Comparison of ENCODE assay signal across 10 mouse cellular contexts in the genomic region with DNA sequence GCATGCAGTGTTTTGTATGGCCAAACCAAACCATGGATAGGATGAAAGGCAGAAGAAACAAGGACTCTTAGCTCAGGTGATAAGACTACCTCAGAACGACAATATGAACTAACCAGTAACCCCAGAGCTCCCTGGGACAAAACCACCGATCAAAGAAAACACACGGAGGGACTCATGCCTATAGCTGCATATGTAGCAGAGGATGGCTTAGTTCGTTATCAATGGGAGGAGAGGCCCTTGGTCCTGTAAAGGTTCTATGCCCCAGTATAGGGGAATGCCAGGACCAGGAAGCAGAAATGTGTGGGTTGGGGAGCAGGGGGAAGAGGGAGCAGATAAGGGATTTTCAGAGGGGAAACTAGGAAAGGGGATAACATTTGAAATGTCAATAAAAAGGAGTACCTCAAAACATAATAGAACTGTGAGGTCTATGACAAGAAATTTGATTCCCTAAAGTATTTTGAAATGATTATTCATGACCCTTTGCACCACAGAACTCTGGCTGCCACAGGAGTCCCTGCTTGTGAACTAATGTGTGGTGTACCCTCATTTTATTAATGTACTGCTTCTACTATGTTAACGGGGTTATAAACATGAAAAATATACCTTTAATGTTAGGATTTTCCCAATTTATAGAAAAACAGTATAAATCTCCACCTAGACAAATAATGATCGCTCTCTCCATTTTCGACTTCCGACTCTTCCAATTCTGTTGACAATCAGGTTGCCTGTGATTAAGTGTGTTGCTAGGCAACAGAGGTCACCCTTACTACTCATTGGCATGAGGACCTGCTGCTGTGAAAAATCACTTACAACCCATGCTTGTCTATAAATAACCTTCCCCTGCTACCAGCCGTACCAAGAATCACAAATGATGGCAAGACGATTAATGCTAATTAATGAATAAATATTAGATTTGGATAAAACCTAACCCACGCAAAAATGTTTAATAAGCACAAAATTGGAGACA.
DNase-seq lines count a peak whose midpoint lies in the region; ATAC-seq lines count a peak whose summit lies in the region.
"Had no signal": no experiment of that assay in that cellular context is flagged by ENCODE, and none has a peak within 500 bp of the region (broad histone marks: within the 10 kb centered on the region; RNA-seq: fewer than 3 reads in every experiment).

No protein-coding gene starts in this region.

- no peak overlapping the region for H3K4me3 ChIP-seq in forebrain, embryonic 14.5 days (ENCODE audit: low read depth, low read length)
- H3K4me3 ChIP-seq in hindbrain, embryonic 14.5 days (replicated peaks; ENCODE audit: low read length), result no peak overlapping the region
- no peak overlapping the region for H3K4me3 ChIP-seq in neural tube, embryonic 15.5 days (replicated peaks)
- H3K4me3 ChIP-seq: kidney, embryonic 15.5 days had no signal

- no peak overlapping the region for H3K27ac ChIP-seq in forebrain, embryonic 14.5 days (ENCODE audit: low read depth, low read length)
- 0 out of 2 replicates have a peak overlapping the region, but pooled peaks have one; percentile 14 for H3K27ac ChIP-seq in hindbrain, embryonic 14.5 days
- no peak overlapping the region for H3K27ac ChIP-seq in neural tube, embryonic 15.5 days (replicated peaks)
- H3K27ac ChIP-seq: kidney, embryonic 15.5 days had no signal

- no peaks in the 10 kb centered on the region for H3K27me3 ChIP-seq in forebrain, embryonic 14.5 days (replicated peaks; ENCODE audit: control insufficient read depth, insufficient read depth, low read length)
- no peaks in the 10 kb centered on the region for H3K27me3 ChIP-seq in hindbrain, embryonic 14.5 days (ENCODE audit: control insufficient read depth, insufficient read depth, low read length)
- no peaks in the 10 kb centered on the region for H3K27me3 ChIP-seq in neural tube, embryonic 15.5 days (replicated peaks)
- H3K27me3 ChIP-seq: kidney, embryonic 15.5 days had no signal

- DNase-seq in layer of hippocampus, adult 9-11 months, result peak; percentile 19
- no peak for DNase-seq in layer of hippocampus, adult 11-12 months (ENCODE audit: low spot score)
- peak; percentile 59 for DNase-seq in forebrain, embryonic 14.5 days (ENCODE audit: low spot score)
- DNase-seq in hindbrain, embryonic 14.5 days (ENCODE audit: low spot score), result peak; percentile 57
- no peak for DNase-seq in thymus, postnatal 14 days
- DNase-seq: lung, embryonic 14.5 days; spleen, adult 18-20 months had no signal

- no peak overlapping the region for H3K9ac ChIP-seq in forebrain, embryonic 14.5 days (ENCODE audit: low read length)
- no peak overlapping the region for H3K9ac ChIP-seq in hindbrain, embryonic 14.5 days
- H3K9ac ChIP-seq in neural tube, embryonic 15.5 days (replicated peaks), result no peak overlapping the region
- H3K9ac ChIP-seq: kidney, embryonic 15.5 days; lung, embryonic 14.5 days had no signal

- no peak overlapping the region for H3K4me2 ChIP-seq in forebrain, embryonic 14.5 days (ENCODE audit: low read length)
- peak overlapping the region; percentile 15; the same call in 1 of the 2 replicates for H3K4me2 ChIP-seq in hindbrain, embryonic 14.5 days (replicated peaks)
- no peak overlapping the region for H3K4me2 ChIP-seq in neural tube, embryonic 15.5 days
- H3K4me2 ChIP-seq: kidney, embryonic 15.5 days; lung, embryonic 14.5 days had no signal

- no peaks in the 10 kb centered on the region; the same call in 1 of the 2 replicates for H3K4me1 ChIP-seq in forebrain, embryonic 14.5 days (ENCODE audit: control insufficient read depth, insufficient read depth, low read length)
- H3K4me1 ChIP-seq in hindbrain, embryonic 14.5 days (replicated peaks; ENCODE audit: control insufficient read depth, insufficient read depth, low read length), result peaks cover 10% of the 10 kb centered on the region; the same call in 1 of the 2 replicates
- no peaks in the 10 kb centered on the region for H3K4me1 ChIP-seq in neural tube, embryonic 15.5 days
- H3K4me1 ChIP-seq: kidney, embryonic 15.5 days had no signal

- peak; percentile 75 for ATAC-seq in forebrain, embryonic 14.5 days
- peak; percentile 66 for ATAC-seq in hindbrain, embryonic 14.5 days (ENCODE audit: low FRiP score)
- ATAC-seq in neural tube, embryonic 15.5 days (ENCODE audit: low FRiP score), result peak; percentile 84; the same call in 1 of the 2 replicates
- no peak for ATAC-seq in monocyte, adult 5-6 weeks (replicated peaks; ENCODE audit: insufficient number of reproducible peaks, low FRiP score, low TSS enrichment, poor library complexity, severe bottlenecking)

- 45% methylated on average over 11 of the region's 11 CpGs for WGBS in forebrain, embryonic 14.5 days
- 38% methylated on average over 11 of the region's 11 CpGs for WGBS in hindbrain, embryonic 14.5 days
- 42% methylated on average over 11 of the region's 11 CpGs for WGBS in neural tube, embryonic 15.5 days

- H3K36me3 ChIP-seq in forebrain, embryonic 14.5 days (ENCODE audit: control insufficient read depth, insufficient read depth, low read length), result no peaks in the 10 kb centered on the region
- H3K36me3 ChIP-seq in hindbrain, embryonic 14.5 days (replicated peaks; ENCODE audit: control insufficient read depth, insufficient read depth), result no peaks in the 10 kb centered on the region
- H3K36me3 ChIP-seq in neural tube, embryonic 15.5 days, result no peaks in the 10 kb centered on the region
- H3K36me3 ChIP-seq: kidney, embryonic 15.5 days had no signal

- no peaks in the 10 kb centered on the region for H3K9me3 ChIP-seq in forebrain, embryonic 14.5 days (replicated peaks; ENCODE audit: control insufficient read depth, low read length)
- no peaks in the 10 kb centered on the region for H3K9me3 ChIP-seq in hindbrain, embryonic 14.5 days (ENCODE audit: control insufficient read depth, low read length)
- H3K9me3 ChIP-seq in neural tube, embryonic 15.5 days (replicated peaks), result no peaks in the 10 kb centered on the region
- H3K9me3 ChIP-seq: kidney, embryonic 15.5 days had no signal

Comparison
In these comparisons a context has a peak if more than half of its experiments do, and no peak if none do; other contexts are left out.
1. DNase-seq: peak in layer of hippocampus, adult 9-11 months (single experiment), forebrain, embryonic 14.5 days (single experiment) and hindbrain, embryonic 14.5 days (single experiment); none in layer of hippocampus, adult 11-12 months (single experiment) and thymus, postnatal 14 days (single experiment).